Mouse (Mus musculus): ENCODE measurements around the gene Zfp948. TPM values are rescaled to one million over a fixed set of nuclear protein-coding genes. Genes with fewer than 3 reads are reported as not detected.
"Not testable (repeated sequence)": the region's sequence is repeated elsewhere in the genome, so short reads cannot be mapped to it uniquely, and the experiment has no call there.

Gene Zfp948
- total RNA-seq, 2 experiments from 2014 or later, result 10.6 to 14.2 TPM

DNA sequence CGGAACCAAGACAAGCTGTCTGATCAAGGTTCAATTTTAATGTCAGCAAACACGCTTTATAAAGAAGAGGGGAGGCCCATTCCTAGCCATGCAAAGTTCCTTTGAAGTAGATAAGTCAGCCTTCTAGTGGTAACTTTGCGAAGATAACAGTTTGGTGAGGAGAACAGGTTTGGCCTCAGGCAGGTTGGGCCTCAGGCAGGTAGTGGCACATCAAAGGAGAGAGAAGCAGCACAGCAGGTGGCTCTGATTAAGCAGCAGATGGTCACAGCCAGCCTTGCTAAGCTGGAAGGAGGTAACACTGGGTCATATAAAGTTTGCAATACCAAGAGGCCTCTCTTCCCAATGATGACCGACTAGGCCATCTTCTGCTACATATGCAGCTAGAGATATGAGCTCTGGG is 69.0 kb downstream of the Zfp948 start:
- not testable (repeated sequence) for DNase-seq

Other genes with a start within 250 kb of the Zfp948 start
- gene Zfp677, start 183.3 kb upstream of the Zfp948 start, total RNA-seq (2021), result 1 to 10 TPM; 3.0 to 5.5 TPM
- gene Zfp54, start 143.8 kb upstream of the Zfp948 start, total RNA-seq (2021), result 1 to 10 TPM; 2.4 to 2.5 TPM
- 1 to 10 TPM; 7.3 TPM for gene Zfp51, start 116.6 kb upstream of the Zfp948 start, total RNA-seq (2021)
- 1 to 10 TPM; 3.5 to 3.9 TPM for gene Zfp53, start 78.0 kb upstream of the Zfp948 start, total RNA-seq (2021)
- 10 to 100 TPM; 29.6 to 33.9 TPM for gene Zfp52, start 31.5 kb upstream of the Zfp948 start, total RNA-seq (2021)
- 1 to 10 TPM; 7.1 to 8.1 TPM for gene Zfp983, start 83.6 kb downstream of the Zfp948 start, total RNA-seq (2021)
- 1 to 10 TPM in 1 of 2 experiments, not detected in 1; 2.9 TPM for gene Gm10226, start 124.9 kb downstream of the Zfp948 start, total RNA-seq (2021)
- gene Zfp760, start 140.7 kb downstream of the Zfp948 start, total RNA-seq (2021), result 1 to 10 TPM; 6.1 to 6.3 TPM
- 10 to 100 TPM in 1 of 2 experiments, 1 to 10 TPM in 1; 9.9 to 11.6 TPM for gene Zfp229, start 163.8 kb downstream of the Zfp948 start, total RNA-seq (2021)